Mouse (Mus musculus): Measurements from ENCODE around the gene Art4.

The Art4 gene

GRCm38 (mm10) chr6:136827516-136827880, 30.0 kb downstream of the Art4 start, which contains the start of gene BC049715:
BC049715 (plus strand) TSS chr6:136827626.
- no peak for DNase-seq (ENCODE audit: low spot score in 2 of 2)

DNA sequence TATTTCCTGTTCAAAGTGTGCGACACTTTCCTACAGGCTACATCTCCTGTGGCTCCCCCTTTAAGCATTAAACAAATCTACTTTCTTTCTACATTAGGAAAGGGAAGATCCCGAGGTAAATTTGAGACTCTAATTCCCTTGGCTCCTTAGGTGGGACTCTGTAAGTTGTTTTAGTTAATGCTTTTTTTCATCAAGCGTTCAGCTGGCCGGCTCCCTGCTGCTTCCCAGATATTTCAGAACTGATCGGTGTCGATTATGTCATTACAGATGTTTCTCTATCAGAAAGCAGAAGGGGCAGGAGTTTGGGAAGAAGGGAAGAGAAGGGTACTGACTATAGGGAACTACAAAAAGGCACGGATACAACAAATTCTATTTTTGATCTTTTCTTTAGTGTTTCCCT, 30.4 kb downstream of the Art4 start:
- no peak for DNase-seq (ENCODE audit: low spot score in 2 of 2)

- no peak for DNase-seq (ENCODE audit: low spot score in 2 of 2)
These were observed 32.5 kb downstream of the Art4 start for GRCm38 (mm10) chr6:136824987-136825386.

- no peak for DNase-seq (ENCODE audit: low spot score in 2 of 2)
These were observed 36.4 kb downstream of the Art4 start for GRCm38 (mm10) chr6:136821086-136821485.

GRCm38 (mm10) chr6:136820381-136820780, 37.2 kb downstream of the Art4 start:
- no peak for DNase-seq (ENCODE audit: low spot score in 2 of 2)

DNA sequence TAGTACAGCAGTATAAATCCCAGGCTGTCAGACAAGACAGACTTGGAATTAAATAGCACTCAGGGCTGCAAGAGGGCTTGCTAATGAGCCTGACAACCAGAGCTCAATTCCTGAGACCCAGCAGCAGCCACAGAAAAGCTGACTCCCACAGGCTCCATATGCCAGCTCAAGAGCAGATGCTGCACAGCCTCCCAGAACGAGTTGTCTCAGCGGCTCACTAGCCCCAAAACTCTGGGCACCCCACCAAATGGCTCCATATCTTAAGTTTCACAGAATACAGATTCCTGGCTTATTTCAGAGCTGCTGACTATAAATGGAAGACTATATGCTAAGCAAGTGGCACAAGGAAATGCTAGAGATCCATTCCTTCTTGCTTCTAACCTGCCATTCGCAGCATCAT, 40.0 kb downstream of the Art4 start:
- peak; percentile 49 to 67 for DNase-seq (ENCODE audit: low spot score in 2 of 2)

DNA sequence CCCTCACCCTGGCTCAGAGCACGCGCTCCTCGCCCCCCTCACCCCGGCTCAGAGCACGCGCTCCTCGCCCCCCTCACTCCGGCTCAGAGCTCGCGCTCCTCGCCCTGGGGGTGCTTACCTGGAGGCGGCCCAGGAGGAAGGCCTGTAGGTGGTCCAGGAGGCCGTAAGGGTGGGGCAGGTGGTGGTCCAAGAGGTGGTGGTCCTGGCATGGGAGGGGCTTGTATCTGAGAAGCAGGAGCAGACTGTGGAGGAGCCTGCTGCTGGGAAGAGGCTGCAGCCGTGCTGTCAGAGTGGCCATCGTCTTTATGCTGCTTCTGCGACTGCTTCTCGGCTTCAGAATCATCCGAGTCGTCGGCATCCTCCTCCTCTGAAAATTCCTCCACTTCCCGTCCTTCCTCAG, 40.7 kb downstream of the Art4 start:
- no peak for DNase-seq (ENCODE audit: low spot score in 2 of 2)

DNA sequence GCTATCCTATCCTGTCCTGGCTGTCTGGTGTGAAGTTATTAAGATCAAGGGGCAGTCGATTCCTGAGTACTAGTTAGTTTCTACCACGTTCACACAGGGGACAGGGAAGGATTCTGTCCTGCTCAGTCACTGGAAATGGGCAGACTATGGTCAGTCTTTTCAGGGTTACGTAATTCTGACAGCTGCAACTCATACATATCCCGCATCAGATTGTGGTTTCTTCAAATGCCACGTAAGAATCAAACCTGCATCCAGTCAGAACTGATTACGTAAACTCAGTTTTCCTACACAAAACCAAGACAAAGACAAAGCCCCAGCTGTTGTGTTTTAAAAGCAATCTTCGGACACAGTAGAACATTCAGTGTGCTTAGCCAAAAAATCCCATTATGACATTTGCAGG, 42.2 kb downstream of the Art4 start:
- no peak for DNase-seq (ENCODE audit: low spot score in 2 of 2)

DNA sequence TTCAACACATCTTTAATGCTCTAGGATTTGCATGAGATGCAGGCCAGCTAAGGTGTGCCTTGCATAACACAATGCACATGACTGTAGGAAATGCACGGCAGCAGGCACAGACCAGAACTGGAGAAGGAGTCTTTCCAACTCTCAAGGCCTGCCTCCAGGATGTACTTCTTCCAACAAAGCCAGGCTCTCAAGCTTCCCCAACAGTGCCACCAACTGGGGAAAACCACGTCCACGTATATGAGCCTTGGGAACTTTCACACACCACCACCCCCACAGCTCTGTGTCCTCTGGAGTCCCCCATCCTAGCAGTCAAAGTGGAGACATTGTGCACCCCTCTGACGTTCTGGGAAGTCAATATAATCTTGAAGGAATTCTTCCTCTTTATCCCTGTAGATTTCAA, 44.4 kb downstream of the Art4 start:
- no peak for DNase-seq (ENCODE audit: low spot score in 2 of 2)

DNA sequence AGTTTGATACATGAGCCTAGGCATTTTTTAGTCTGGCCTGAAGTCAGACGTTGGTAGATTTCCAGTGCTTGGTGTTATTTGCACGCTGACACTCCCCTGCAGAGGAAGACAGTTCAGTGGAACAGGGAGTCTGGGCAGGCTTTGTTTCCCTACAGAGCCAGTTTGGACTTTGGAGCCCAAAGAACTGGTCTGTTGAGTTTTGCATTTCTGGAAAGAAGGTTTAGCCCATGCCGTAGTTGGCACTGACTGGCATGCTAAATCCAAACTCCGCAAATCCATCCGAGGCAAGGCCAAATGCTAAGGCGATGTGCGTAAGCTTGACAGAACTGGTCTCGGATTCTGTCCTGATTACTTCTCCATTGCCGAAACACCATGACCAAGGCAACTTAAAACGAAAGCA, 46.3 kb downstream of the Art4 start:
- no peak for DNase-seq (ENCODE audit: low spot score in 2 of 2)

- DNase-seq (ENCODE audit: low spot score in 2 of 2): no peak
These were observed 47.9 kb downstream of the Art4 start for GRCm38 (mm10) chr6:136809673-136810072.

GRCm38 (mm10) chr6:136809077-136809476, 48.5 kb downstream of the Art4 start:
- no peak for DNase-seq (ENCODE audit: low spot score in 2 of 2)

GRCm38 (mm10) chr6:136808631-136809046, 48.9 kb downstream of the Art4 start:
- DNase-seq (ENCODE audit: low spot score in 2 of 2): peak; percentile 22 to 38

- DNase-seq (ENCODE audit: low spot score in 2 of 2): peak; percentile 98
These were observed 49.5 kb downstream of the Art4 start, which contains the start of gene H2afj for GRCm38 (mm10) chr6:136808014-136808417. H2afj (plus strand) TSS chr6:136808244.

GRCm38 (mm10) chr6:136807395-136808013, 50.0 kb downstream of the Art4 start:
- DNase-seq (ENCODE audit: low spot score in 2 of 2): no peak

DNA sequence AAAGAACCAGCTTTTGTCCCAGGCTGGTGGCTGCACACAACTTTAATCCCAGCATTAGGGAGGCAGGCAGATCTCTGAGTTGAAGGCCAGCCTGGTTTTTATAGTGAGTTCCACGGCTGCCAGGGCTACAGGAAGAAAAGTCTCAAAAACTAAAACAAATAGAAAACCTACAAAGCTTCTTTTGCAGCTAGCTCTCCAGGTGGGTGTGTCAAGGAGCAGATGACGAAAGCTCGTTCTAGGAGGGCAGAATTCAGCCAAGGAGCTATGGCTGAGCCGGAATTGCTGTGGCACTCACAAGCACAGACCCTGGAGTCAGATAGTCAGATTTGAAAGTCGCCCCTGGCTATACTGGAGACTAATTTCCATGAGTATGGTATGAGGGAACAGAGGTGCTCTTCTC, 50.7 kb downstream of the Art4 start:
- DNase-seq (ENCODE audit: low spot score in 2 of 2): no peak

DNA sequence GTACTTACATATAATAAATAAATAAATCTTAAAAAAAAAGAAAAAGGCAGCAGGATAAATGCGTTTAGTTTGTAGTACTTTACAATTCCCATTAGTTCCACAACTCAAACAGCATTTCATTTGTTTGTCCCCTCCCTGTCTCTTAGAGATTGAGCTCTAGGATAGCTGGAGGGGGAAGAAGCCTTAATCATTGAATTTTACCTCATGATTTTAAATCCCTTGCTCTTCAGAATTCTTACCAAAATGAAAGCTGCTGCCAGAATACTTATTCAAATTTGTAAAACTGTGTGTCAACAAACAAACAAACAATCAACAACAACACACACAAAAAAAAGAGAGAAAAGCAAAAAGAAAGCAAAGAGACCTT, 52.1 kb downstream of the Art4 start:
- DNase-seq (ENCODE audit: low spot score in 2 of 2): no peak

- no peak for DNase-seq (ENCODE audit: low spot score in 2 of 2)
These were observed 52.7 kb downstream of the Art4 start for GRCm38 (mm10) chr6:136804705-136805408.

- peak; percentile 97 to 99 for DNase-seq (ENCODE audit: low spot score in 2 of 2)
These were observed 53.5 kb downstream of the Art4 start, which contains the start of gene Hist4h4 for GRCm38 (mm10) chr6:136803739-136804633. Hist4h4 (minus strand) TSS chr6:136804415.

- no peak for DNase-seq (ENCODE audit: low spot score in 2 of 2)
These were observed 54.3 kb downstream of the Art4 start for GRCm38 (mm10) chr6:136803093-136803738.

GRCm38 (mm10) chr6:136801274-136801673, 56.3 kb downstream of the Art4 start:
- no peak for DNase-seq (ENCODE audit: low spot score in 2 of 2)

- DNase-seq (ENCODE audit: low spot score in 2 of 2): no peak
These were observed 56.8 kb downstream of the Art4 start for GRCm38 (mm10) chr6:136800710-136801109.

All from frontal cortex, postnatal 25 days (tissue).